Mouse (Mus musculus): Measurements from ENCODE around the gene Olfr385. TPM values are rescaled to one million over a fixed set of nuclear protein-coding genes. Genes with fewer than 3 reads are reported as not detected.
"Not testable (repeated sequence)": the region's sequence is repeated elsewhere in the genome, so short reads cannot be mapped to it uniquely, and the experiment has no call there.

The Olfr385 gene
- total RNA-seq (2021): not detected in 2 replicates
- long read RNA-seq: 0 reads

DNA sequence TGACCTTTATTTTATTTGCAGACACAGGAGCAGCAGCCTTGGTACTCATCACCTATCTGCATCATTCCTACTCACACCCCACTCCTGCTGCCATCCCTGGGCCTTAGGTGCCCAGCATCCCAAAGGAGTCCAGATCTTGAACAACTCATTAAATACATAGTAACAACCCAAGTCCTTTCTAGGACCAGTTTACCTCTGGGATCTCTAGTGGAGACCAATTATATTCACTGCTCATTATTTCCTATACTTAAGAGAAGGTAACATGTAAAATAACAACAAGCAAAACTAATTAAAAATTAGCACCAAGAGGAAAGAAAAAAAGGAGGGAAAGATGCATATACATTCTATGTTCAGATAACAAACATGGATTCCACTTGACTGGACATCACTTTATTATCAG lies at the start of gene Olfr385:
Gene Olfr385 (minus strand): TSS at position 101 of the 400 bp plus-strand sequence.
- DNase-seq: no peak

DNA sequence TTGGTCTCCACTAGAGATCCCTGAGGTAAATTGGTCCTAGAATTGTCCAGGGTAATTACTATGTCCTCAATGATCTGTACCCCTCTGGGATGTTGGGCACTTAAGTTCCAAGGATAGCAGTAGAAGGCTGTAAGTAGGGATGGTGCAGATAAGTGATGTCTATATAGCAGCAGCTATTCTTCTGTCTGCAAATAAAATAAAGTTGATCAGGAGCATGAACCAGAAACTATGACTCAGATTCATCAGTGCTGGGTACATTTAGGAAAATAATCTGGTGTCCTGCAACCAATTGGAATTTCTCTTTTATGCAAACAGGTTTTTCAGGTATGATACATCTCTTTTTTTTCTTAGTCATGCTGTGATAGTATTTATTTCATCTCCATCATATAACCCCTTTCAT lies 5.5 kb upstream of the Olfr385 start, which contains the start of gene Olfr384:
Gene Olfr384 (plus strand): TSS at position 301 of the 400 bp plus-strand sequence.
- no peak for DNase-seq

DNA sequence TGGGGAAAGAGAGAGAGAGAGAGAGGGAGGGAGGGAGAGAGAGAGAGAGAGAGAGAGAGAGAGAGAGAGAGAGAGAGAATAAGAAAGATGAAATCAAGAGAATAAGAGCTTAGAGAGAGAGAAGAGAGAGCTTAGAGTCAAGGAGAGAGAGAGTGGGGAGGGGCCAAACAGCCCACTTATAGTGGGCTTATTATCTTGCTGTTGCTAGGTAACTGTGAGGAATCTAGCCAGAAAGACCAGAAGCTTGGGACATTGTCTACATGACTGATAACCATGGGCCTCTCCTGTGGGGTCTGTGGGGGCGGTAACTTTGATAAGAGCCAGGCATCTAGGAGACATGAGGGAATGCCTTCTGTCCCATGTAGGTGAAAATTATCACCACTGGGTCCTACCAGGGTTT lies 9.6 kb downstream of the Olfr385 start:
- not testable (repeated sequence) for DNase-seq

DNA sequence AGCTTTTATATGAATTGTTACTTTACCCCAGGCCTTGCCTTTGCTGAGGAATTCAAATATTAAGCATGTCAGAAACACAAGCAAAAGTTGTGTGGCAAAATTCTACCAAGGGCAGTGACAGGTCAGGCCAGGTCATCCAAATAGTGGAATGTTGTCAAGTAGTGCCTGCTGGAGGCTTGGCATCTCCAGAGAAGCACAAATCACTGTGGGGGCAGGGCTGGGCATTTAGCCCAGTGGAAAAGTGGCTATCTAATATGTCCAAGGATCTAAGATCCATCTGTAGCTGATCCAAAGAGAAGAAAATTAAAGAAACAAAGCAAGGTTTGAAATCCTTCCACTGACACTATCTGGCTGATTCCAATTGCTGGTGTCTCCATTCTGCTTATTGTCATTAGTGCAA lies 12.9 kb downstream of the Olfr385 start:
- peak; percentile 36 for DNase-seq

Other genes starting within 250 kb of the Olfr385 start
- not detected in 2 replicates for gene Olfr20, start 242.2 kb downstream of the Olfr385 start, total RNA-seq (2021)
- gene Olfr376, start 221.8 kb downstream of the Olfr385 start, total RNA-seq (2021): not detected in 2 replicates
- gene Olfr1, start 193.4 kb downstream of the Olfr385 start, total RNA-seq (2021): not detected in 2 replicates
- not detected in 2 replicates for gene Olfr378, start 164.5 kb downstream of the Olfr385 start, total RNA-seq (2021)
- gene Olfr380, start 135.5 kb downstream of the Olfr385 start, total RNA-seq (2021): not detected in 2 replicates
- gene Olfr381, start 101.4 kb downstream of the Olfr385 start, total RNA-seq (2021): not detected in 2 replicates
- not detected in 2 replicates for gene Olfr382, start 75.8 kb downstream of the Olfr385 start, total RNA-seq (2021)
- not detected in 2 replicates for gene Olfr384, start 5.6 kb upstream of the Olfr385 start, total RNA-seq (2021)
- gene Zfp735, start 95.8 kb upstream of the Olfr385 start, total RNA-seq (2021): not detected in 2 replicates
- gene Olfr389, start 187.7 kb upstream of the Olfr385 start, total RNA-seq (2021): not detected in 2 replicates
- not detected in 2 replicates for gene Olfr390, start 190.0 kb upstream of the Olfr385 start, total RNA-seq (2021)
- gene Olfr391-ps, start 210.0 kb upstream of the Olfr385 start, total RNA-seq (2021): not detected in 2 replicates
- gene Olfr392, start 224.0 kb upstream of the Olfr385 start, total RNA-seq (2021): not detected in 2 replicates

All from adrenal gland, postnatal 25 days (tissue).